Mouse (Mus musculus) erythroid progenitor cell, adult 5-6 weeks (primary cell): ENCODE data around the gene Traf2. TPM values are rescaled to one million over a fixed set of nuclear protein-coding genes. Genes with fewer than 3 reads are reported as not detected.
"Not testable (repeated sequence)": the region's sequence is repeated elsewhere in the genome, so short reads cannot be mapped to it uniquely, and the experiment has no call there.

Experiments
- ATAC-seq: replicated peaks from 2 replicates; pipeline ENCODE4 v1.8.0; 2016; ENCODE audit warnings: moderate number of reproducible peaks, mild to moderate bottlenecking, moderate TSS enrichment, inconsistent platforms; ENCODE audit not compliant: poor library complexity, low FRiP score, severe bottlenecking
- total RNA-seq, 2 experiments: library from RNA; stranded (forward) in 1 of 2; stranded (reverse) in 1 of 2; fragments of 150-400 nt in 1 of 2; fragments of 186-747, 209-891 nt in 1 of 2; gene quantifications; 2 replicates each; pipeline versions ENCODE4 v1.2.3 to v1.2.4; 2015 to 2017; ENCODE audit warnings: low replicate concordance in 2 of 2

The Traf2 gene
- total RNA-seq, 2 experiments from 2014 or later = 5.0 to 10.5 TPM

DNA sequence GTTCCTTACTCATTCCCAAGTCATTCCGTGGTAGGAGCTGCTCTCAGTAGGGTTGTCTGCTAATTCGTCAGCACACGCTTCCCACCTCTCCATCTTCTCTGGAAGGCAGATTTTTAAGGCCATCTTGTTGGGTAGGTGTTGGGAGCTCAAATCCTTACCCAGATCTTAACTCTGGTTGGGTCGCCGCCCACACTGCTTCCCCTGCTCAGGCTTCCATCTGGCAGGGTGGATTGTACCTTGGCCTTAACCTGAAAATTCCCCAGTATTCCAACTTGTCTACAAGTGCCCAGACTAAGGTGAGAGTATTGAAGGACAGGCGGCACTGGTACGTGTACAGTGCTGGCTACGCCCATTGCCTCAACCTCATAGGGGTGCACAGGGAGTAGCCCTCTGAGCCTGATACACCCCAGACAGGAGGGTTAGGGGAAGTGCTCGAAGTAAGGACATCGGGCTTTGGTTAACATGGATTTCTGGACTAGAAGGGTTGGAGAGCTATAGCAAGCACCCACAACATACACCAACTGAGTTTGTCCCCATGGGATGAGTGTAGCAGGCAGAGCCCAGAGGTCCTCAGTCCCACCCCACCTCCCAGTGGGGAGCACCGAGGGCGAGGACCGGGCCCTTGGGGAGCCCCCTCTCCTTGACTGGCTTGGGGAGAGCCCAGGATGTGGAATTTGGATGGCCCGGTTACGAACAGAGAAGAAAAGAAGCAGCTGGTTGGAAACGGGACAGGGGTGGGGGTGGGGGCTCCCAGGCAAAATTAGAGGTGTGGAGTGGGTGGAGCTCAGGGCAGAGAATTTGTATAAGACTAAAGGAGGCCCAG is 29.5 kb upstream of the Traf2 start:
- no peak for ATAC-seq

DNA sequence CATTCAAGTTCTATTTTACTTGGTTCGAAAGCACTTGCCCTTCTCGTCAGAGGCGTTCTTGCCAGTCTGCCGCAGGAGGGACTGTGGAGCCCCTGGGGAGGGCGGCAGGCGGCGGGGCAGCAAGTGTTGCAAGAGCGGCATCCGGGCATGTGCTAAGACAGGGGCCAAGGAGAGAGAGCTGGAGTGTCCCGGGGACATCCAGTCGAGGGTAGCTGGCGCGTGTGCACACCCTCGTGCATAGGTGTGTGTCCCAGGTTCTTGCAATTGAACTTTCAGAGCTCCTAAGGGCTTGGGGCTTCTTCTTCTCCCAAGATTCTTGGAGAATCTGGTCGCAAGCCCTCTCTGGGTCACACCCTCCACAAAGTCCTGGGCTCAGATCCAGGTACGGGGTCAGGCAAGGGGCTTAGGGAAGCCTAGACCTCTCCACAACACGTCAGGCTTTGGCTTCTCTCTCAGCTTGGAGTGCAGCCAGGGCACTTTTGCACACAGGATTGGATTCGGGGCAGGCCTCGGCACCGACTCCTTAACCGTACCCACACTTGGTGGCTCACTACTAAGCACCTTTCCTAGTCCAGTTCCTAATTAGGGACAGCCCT is 28.8 kb upstream of the Traf2 start:
- no peak for ATAC-seq

DNA sequence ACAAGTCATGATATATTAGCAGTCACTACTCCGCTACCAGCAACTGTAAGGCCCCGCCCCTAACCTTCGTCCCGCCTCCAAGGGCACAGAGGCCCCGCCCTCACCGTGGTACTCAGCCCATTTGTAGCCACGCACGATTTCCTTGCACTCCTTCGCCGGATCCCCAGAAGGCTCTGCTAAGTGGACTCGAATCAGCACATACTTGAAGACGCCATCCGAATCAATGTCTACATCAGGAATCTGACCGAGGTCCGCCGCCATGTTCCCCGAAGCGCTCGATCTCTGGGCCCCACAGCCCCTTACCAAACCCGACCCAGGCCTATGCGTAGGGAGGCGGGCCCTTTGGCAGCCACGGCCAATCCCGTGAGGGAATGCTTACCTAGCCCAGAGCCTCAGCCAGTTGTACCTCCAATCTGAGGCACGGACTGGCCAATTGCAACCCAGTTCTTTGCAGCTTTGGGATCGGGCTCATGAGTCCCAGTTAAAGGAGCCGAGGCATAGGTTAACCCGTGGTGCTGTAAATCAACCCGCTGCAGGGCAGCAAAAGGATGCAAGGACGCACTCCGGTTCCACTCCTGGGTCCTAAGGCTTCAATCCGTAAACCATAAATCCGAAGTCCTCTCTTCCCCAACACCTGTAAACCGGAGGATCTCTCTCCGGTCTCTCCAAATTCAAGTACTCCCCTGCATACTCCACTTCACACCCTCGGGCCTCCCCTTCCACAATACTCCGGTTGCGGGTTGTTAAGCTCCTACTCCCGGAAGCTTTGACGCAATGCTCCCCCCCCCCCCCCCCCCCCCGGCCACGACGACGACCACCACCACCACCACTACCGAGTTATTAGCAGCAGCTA is 28.1 kb upstream of the Traf2 start, which contains the start of the genes Mamdc4 and Phpt1:
Gene Mamdc4, minus strand, starts transcription at position 267 of the 853 bp plus-strand sequence.
Gene Phpt1, minus strand, starts transcription at position 646 of the 853 bp plus-strand sequence.
- ATAC-seq = peak; percentile 91

DNA sequence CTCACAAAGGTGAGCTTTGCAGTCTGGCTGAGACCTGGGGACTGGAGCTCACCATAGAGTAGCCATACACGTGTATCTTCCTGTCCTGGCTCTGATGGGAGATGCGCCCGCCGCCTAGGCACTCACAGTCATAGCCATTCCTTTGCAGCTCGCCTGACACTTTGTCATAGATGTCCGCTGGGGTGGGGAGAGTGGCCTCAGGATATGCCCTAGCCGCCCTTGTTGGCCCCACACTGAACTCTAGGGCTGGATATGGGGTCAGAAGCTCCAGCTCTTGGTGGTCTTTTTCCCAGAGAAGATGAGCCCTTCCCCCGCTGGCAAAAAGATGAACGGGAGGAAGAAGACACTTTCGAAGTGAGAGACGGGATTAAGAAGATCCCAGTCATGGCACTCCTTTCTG is 27.4 kb upstream of the Traf2 start:
- ATAC-seq = no peak

DNA sequence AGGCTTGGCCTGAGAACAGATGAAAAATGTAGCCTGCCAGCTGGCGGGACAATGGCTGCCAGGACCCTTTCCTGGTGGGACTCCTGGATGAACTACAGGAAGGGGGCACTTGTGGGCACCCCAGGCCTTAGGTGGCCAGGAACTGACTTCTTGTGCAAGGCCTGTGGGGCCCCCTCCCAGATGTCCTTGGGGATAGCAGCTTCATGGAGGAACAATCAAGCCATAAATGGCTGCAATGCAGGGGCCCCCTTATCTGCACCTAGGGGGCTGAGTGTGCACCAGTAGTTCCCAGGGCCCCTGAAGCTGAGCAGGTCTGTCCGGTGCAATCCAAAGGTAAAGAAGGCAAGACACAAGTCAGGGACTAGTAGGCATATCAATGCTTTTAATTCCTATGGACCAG is 26.3 kb upstream of the Traf2 start:
- ATAC-seq = no peak

DNA sequence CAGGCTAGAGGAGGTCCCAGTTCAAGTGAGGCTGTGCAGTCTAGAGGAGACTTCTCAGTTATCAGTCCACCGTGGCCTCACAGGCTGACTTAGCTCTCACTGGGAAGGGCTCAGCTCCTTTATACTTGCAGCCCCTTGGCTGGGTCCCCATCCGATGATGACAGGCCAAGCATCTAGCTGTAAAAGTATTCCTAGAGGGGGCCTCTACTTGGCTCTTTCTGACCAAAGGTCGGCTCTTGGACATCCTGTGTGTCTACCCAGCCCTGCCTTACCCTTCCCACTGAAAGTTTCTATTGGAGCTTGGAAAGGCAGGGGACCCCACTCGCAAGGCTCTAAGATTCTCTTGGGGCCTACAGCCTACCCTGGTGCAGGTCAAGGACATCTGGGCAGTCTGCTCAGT is 24.5 kb upstream of the Traf2 start:
- ATAC-seq = no peak

DNA sequence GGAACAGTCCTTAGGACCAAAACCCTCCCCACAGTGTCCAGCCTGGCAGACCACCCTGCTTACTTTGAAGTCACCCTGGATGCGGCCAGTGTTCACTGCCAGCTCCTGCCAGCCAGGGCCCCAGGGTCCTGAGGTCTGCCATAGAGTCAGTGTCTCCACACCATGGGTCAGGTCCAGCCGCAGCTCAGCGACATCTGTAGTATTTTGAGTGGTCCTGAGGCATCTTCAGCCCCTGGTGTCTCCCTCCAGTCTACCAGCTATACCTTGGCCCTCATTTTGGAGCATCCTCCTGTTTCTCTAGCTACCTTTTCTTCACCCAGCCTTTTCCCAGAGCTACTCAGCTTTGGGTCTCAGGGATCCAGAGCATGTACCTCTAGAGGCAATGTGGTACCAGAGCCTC is 22.6 kb upstream of the Traf2 start:
- no peak for ATAC-seq

DNA sequence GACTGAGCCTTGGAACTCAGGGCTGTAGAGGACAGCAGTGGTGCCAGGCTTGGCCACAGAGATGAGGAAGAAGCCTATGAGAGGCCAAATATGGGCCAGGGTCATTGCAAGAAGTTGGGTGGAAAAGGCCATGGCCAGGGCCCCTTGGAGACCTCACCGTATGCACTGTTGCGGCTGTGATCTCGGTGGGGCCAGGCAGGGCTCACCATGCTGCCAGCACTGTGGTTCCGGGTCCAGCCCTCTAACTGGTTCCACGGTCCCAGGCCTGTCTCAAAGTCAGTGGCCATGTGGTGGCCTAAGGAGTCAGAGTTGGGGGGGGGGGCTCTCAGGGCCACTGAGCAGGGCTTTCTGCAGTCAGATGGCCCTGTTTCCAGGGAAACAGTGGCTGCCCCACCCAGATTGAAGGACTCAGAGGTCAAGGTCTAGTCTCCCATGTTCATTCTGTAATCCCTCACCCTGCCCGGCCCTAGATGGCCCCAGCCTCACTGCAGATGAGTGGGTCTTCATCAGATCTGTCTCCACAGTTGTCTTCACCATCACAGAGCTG is 21.8 kb upstream of the Traf2 start:
- no peak for ATAC-seq

DNA sequence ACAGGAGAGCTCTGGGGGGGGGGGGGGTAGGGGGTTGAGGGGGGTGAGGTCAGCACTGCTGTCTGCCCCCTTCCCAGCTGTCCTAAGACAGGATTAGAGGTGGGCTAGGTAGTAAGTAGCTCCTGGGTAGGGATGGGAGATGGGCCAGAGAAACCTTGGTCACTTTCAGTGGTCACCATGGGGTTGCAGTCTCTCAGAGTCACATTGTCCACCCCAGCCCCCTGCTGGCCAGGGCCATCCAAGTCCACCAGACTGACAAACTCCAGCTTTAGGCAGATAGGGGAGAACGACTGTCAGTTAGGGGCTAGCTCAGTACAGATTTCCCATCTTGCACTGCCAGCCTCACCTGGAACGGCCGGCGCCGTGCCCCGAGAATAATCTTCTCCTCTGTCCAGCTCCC is 19.8 kb upstream of the Traf2 start:
- ATAC-seq = no peak

DNA sequence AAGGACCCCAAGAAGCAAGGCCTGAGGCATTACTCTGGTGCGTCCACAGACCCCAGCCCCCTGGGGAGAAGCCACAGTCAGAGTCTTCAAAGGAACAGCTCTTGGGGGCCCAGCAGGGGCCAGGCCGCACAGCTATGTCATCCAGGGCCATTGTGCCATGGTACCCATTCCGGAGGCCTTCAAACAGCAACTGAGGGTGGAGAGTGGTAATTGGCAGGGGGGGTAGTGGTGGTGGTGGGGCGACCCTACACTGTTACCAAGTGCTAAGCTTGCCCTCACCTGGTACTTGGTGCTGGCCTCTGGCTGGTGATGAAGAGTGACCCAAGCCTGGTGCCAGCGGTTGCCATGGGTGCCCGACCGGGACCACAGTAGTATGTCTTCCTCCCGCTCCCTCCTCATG is 19.0 kb upstream of the Traf2 start:
- no peak for ATAC-seq

DNA sequence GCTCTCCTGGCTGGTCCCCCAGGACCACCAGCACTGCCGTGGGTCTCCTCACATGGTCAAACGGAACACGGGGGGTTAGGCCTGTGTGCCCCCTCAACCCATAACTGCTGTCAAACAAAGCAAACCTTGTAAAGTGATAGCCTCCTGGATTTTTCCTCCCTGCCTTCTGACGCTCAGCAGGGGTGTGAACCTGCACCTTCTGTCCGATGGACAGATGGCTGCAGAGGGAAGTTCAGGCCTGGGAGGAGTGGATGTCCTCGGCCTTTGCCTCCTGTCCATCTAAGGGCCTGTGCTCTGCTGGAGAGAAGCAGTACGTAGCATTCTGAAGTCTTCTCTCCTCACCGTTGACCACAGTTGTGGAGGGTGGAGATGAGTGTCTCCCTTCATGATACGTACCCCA is 15.2 kb upstream of the Traf2 start:
- ATAC-seq = no peak

DNA sequence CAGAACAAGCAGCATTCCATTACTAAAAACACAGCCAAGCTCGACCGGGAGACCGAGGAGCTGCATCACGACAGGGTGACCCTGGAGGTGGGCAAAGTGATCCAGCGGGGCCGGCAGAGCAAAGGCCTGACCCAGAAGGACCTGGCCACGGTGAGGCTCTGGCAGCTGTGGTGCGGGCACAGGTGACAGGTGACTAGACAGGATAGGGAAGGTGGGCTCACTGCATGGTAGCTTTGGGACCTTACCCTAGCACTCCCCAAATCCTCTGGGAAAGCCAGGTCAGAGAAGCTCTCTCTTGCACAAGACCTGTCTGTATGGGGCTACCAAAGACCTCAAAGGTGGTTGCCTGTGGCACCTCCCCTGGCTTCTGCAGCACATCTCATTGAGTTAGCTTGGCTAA is 13.8 kb upstream of the Traf2 start:
- no peak for ATAC-seq

DNA sequence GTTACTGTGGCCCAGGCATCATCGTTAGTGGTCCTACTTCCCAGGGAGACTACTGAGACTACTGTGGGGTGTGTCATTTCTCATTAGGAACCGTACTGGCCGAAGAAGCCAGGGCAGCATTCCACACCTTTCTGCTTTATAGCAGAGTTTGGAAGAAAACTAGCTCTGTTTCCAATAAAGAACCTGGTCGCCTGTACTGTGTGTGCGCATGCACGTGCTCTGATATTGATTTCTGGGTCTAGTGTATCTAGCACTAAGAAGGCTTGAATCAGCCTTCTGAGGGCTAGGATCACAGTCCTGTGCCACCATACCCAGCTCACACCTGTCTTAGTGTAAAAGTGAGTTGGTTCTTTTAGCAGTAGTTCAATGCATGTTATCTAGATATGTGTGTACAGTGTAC is 12.0 kb upstream of the Traf2 start:
- ATAC-seq = no peak

DNA sequence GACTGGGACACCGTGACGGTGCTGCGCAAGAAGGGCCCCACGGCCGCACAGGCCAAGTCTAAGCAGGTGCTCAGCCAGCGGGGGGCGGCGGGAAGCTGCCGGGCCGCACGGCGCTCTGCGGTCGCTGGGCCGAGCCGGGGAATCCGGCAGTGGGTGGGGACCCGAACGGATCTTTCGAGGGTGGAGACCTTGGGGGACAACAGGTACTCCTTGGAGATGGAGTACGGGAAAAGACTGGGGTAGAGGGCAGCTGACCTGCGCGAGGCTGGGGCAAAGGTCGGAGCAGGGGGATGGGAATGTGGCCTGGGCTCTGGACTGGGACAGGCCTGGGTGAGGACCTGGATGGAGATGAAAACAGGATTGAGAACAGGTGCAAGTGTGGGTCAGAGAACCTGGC is 11.2 kb upstream of the Traf2 start:
- ATAC-seq = peak; percentile 32

DNA sequence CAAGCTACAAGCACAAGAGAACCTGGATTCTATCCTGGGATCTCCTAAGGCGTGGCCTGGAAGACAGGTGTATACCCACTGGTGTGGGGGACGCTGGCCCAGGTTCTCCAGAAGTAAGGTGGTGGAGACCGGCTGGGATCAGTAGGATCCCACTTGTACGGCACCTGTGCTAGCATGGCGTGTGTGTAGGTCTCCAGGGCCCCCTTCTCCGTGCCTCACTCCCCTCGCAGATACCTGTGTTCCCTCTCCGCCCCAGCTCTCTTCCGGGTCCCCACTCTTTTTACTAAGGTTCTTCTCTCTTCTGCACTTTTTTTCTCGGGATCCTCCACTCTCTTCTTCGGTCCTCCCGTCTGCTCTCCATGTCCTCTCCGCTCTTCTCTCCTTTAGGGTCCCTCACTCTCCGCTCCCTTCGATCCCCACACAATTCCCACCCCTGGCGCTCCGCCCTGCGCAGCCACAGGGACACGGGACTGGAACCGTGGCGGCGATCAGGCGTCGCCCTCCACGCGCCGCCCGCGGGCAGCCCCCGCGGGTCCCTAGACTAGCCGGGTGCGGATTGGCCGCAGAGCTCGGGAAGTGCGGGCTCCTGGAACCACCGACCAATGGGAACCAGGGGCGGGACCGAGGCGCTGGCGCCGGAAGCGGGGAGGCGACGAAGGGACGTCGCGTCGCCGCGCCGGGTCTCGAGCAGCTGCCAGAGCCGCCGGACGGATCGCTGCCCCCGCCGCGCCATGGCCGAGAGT is 10.7 kb upstream of the Traf2 start, which contains the start of gene Edf1:
Gene Edf1, plus strand, starts transcription at position 627 of the 743 bp plus-strand sequence.
- ATAC-seq = peak; percentile 99

DNA sequence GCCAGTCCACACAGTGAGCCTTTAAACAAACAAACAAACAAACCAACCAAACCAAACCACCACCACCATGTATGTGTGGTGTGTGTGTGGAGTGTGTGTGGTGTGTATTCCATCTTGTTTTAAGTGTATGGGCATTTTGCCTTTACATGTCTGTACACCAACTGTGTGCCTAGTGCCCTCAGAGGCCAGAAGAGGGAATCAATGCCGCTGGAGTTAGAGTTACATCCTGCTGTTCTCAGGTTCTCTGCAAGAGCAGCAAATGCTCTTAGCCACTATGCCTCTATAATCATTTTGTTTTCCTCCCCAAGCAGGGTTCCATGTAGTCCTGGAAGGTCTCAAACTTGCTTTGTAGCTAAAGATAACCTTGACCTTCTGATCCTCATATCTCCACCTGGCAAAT is 9.6 kb upstream of the Traf2 start:
- ATAC-seq = no peak

DNA sequence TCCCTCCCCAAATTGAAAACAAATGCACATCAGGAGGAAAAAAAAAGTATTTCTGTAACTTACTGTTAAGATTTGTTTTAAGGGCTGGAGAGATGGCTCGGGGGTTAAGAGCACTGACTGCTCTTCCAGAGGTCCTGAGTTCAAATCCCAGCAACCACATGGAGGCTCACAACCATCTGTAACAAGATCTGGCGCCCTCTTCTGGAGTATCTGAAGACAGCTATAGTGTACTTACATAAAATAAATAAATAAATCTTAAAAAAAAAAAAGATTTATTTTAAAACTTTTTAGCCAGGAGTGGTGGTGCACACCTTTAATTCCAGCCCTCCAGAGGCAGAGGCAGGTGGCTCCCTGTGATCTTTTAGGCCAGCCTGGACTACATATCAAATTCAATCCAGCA is 8.7 kb upstream of the Traf2 start:
- ATAC-seq = not testable (repeated sequence)

DNA sequence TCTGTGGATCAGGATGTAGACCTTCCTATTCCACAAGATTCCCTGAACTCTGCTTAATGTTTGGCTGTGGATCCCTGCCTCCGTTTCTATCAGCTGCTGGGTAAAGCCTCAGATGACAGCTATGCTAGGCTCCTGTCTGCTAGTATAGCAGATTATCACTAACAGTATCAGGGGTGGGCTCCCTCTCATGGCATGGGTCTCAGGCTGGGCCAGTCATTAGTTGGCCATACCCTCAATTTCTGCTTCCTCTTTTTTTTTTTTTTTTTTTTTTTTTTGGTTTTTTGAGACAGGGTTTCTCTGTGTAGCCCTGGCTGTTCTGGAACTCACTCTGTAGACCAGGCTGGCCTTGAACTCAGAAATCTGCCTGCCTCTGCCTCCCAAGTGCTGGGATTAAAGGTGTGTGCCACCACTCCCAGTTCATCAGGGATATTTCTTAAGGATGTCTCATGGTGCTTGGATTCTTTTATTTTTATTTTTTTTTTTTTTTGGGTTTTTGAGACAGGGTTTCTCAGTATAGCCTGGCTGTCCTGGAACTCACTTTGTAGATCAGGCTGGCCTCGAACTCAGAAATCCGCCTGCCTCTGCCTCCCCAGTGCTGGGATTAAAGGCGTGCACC is 6.5 kb upstream of the Traf2 start:
- ATAC-seq = not testable (repeated sequence)

DNA sequence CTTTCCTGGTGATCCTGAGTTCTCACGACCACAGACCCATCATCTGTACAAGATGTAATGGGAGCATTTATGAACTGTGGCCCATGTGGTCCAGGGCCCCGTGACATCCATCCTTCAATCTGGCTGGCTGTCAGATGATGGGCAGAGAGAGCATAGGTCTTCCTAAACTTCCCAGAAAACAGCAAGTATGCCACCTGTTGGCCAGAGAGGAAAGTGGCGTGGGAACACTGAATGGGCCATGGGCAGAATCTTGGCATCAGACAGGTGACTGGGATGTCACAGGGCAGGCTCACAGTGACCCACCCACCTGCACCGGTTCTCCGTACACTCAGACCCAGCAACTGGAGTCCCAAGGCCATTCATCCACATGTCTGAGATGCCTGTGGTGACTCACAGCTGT is 4.4 kb upstream of the Traf2 start:
- no peak for ATAC-seq
